Mouse (Mus musculus) lung, embryonic 16.5 days (tissue): ENCODE measurements around the gene Mical3. TPM values are rescaled to one million over a fixed set of nuclear protein-coding genes. Genes with fewer than 3 reads are reported as not detected.

Experiments used
- ATAC-seq: fragments of 200-750 bp; cut with Nextera tagmentation; 2 replicates; pipeline ENCODE4 v1.8.0; 2017; ENCODE audit warnings: low read depth, mild to moderate bottlenecking, moderate library complexity
- H3K27ac ChIP-seq: fragments of 300-500 bp; sonication (generic); 2 replicates; pipeline ENCODE4 v1.5.1; 2014; ENCODE audit warnings: mild to moderate bottlenecking, control low read depth, low read length
- H3K27me3 ChIP-seq: fragments of 300-500 bp; sonication (generic); 2 replicates; pipeline ENCODE4 v1.6.1; 2014; ENCODE audit warnings: low read depth, low read length, mixed read lengths; ENCODE audit not compliant: control insufficient read depth, insufficient read depth
- H3K36me3 ChIP-seq: fragments of 300-500 bp; sonication (generic); 2 replicates; pipeline ENCODE4 v1.6.1; 2014; ENCODE audit warnings: low read length; ENCODE audit not compliant: control insufficient read depth, insufficient read depth
- H3K4me1 ChIP-seq: fragments of 300-500 bp; sonication (generic); replicated peaks from 2 replicates; pipeline ENCODE4 v1.6.1; 2014; ENCODE audit warnings: low read length, mixed read lengths; ENCODE audit not compliant: control insufficient read depth, insufficient read depth
- H3K4me2 ChIP-seq: fragments of 300-500 bp; sonication (generic); 2 replicates; pipeline ENCODE4 v1.6.1; 2014; ENCODE audit warnings: low read depth, low read length, control low read depth
- H3K4me3 ChIP-seq: fragments of 300-500 bp; sonication (generic); 2 replicates; pipeline ENCODE4 v1.5.1; 2014; ENCODE audit warnings: mild to moderate bottlenecking, low read length, control low read depth
- H3K9ac ChIP-seq: fragments of 300-500 bp; sonication (generic); 2 replicates; pipeline ENCODE4 v1.6.1; 2014; ENCODE audit warnings: low read length, control low read depth
- H3K9me3 ChIP-seq: fragments of 300-500 bp; sonication (generic); 2 replicates; pipeline ENCODE4 v1.6.1; 2016; ENCODE audit warnings: low read length; ENCODE audit not compliant: control insufficient read depth
- WGBS: fragments of 180-500 bp; shearing (Covaris S2); extraction: QIAGEN DNeasy Blood & Tissue Kit; methylation state at CpG from one replicate; pipeline ENCODE4 v1.1.7; 2014; 5-methylcytosine and 5-hydroxymethylcytosine counted together
- polyA plus RNA-seq: library from polyadenylated mRNA; unstranded; fragments of >200 nt; fragmentation: Nextera tagmentation; extraction: Ambion mirVana; gene quantifications from 2 replicates; pipeline ENCODE4 v1.2.1, GENCODE M21; 2015

Gene Mical3
- polyA plus RNA-seq, 1 experiment from 2014 or later = 15.9 TPM

- no peaks in the 10 kb centered on the region for H3K9me3 ChIP-seq
- no peak overlapping the region for H3K27ac ChIP-seq
- H3K36me3 ChIP-seq = no peaks in the 10 kb centered on the region; the same call in 1 of the 2 replicates
- no peak overlapping the region for H3K4me3 ChIP-seq
- no peaks in the 10 kb centered on the region for H3K27me3 ChIP-seq
- no peak overlapping the region for H3K4me2 ChIP-seq
- ATAC-seq = no peak
- H3K9ac ChIP-seq = no peak overlapping the region
- 82% methylated on average over 3 of the region's 3 CpGs for whole genome bisulfite sequencing
- no peaks in the 10 kb centered on the region for H3K4me1 ChIP-seq
Measured at GRCm38 (mm10) chr6:120939783-120940182, 191.0 kb downstream of the Mical3 start.

GRCm38 (mm10) chr6:120938763-120939450 is 191.9 kb downstream of the Mical3 start:
- H3K36me3 ChIP-seq = no peaks in the 10 kb centered on the region; the same call in 1 of the 2 replicates
- no peak overlapping the region for H3K9ac ChIP-seq
- no peak overlapping the region for H3K4me2 ChIP-seq
- H3K27me3 ChIP-seq = no peaks in the 10 kb centered on the region
- no peaks in the 10 kb centered on the region for H3K9me3 ChIP-seq
- WGBS = 84% methylated on average over 12 of the region's 12 CpGs
- no peak overlapping the region for H3K27ac ChIP-seq
- no peaks in the 10 kb centered on the region for H3K4me1 ChIP-seq
- no peak for ATAC-seq
- H3K4me3 ChIP-seq = no peak overlapping the region

- 79% methylated on average over 11 of the region's 11 CpGs for WGBS
- no peak overlapping the region for H3K4me3 ChIP-seq
- no peaks in the 10 kb centered on the region for H3K9me3 ChIP-seq
- no peaks in the 10 kb centered on the region for H3K27me3 ChIP-seq
- no peak overlapping the region for H3K4me2 ChIP-seq
- H3K9ac ChIP-seq = no peak overlapping the region
- no peak for ATAC-seq
- H3K36me3 ChIP-seq = peaks cover 4% of the 10 kb centered on the region; the same call in 1 of the 2 replicates
- no peaks in the 10 kb centered on the region for H3K4me1 ChIP-seq
- H3K27ac ChIP-seq = no peak overlapping the region
Measured at GRCm38 (mm10) chr6:120937999-120938608, 192.7 kb downstream of the Mical3 start.

- 79% methylated on average over 16 of the region's 16 CpGs for WGBS
- no peak overlapping the region for H3K27ac ChIP-seq
Measured at GRCm38 (mm10) chr6:120937104-120937617, 193.6 kb downstream of the Mical3 start.

GRCm38 (mm10) chr6:120934176-120934575 is 196.6 kb downstream of the Mical3 start:
- WGBS = 67% methylated on average over 4 of the region's 4 CpGs
- H3K4me3 ChIP-seq = no peak overlapping the region
- H3K27ac ChIP-seq = no peak overlapping the region
- ATAC-seq = no peak
- H3K9me3 ChIP-seq = no peaks in the 10 kb centered on the region
- no peak overlapping the region for H3K9ac ChIP-seq
- no peaks in the 10 kb centered on the region for H3K4me1 ChIP-seq
- H3K36me3 ChIP-seq = peaks cover 8% of the 10 kb centered on the region
- H3K4me2 ChIP-seq = no peak overlapping the region
- no peaks in the 10 kb centered on the region for H3K27me3 ChIP-seq

More at GRCm38 (mm10) chr6:120937104-120937617, 193.6 kb downstream of the Mical3 start:
- Histone ChIP-seq H3K4me3 (no peak overlapping the region), H3K27me3 (no peaks in the 10 kb centered on the region), H3K9ac (no peak overlapping the region), H3K36me3 (peaks cover 8% of the 10 kb centered on the region), H3K4me1 (no peaks in the 10 kb centered on the region), H3K4me2 (no peak overlapping the region), H3K9me3 (no peaks in the 10 kb centered on the region)
- no peak for ATAC-seq

- 82% methylated on average over 7 of the region's 7 CpGs for WGBS
- Histone ChIP-seq H3K36me3 (peaks cover 8% of the 10 kb centered on the region), H3K4me3 (no peak overlapping the region), H3K9me3 (no peaks in the 10 kb centered on the region), H3K27me3 (no peaks in the 10 kb centered on the region), H3K27ac (no peak overlapping the region), H3K4me1 (no peaks in the 10 kb centered on the region), H3K9ac (no peak overlapping the region), H3K4me2 (no peak overlapping the region)
- ATAC-seq = no peak
Measured at GRCm38 (mm10) chr6:120933670-120934069, 197.1 kb downstream of the Mical3 start.

- no peak for ATAC-seq
- Histone ChIP-seq H3K36me3 (peaks cover 8% of the 10 kb centered on the region), H3K27ac (no peak overlapping the region), H3K9ac (no peak overlapping the region), H3K27me3 (no peaks in the 10 kb centered on the region), H3K4me2 (no peak overlapping the region), H3K4me1 (no peaks in the 10 kb centered on the region), H3K4me3 (no peak overlapping the region), H3K9me3 (no peaks in the 10 kb centered on the region)
- WGBS = 78% methylated on average over 12 of the region's 12 CpGs
Measured at GRCm38 (mm10) chr6:120932597-120932996, 198.2 kb downstream of the Mical3 start.

GRCm38 (mm10) chr6:120930450-120931306 is 200.1 kb downstream of the Mical3 start:
- Histone ChIP-seq H3K9ac (no peak overlapping the region), H3K9me3 (no peaks in the 10 kb centered on the region), H3K27me3 (no peaks in the 10 kb centered on the region), H3K4me1 (no peaks in the 10 kb centered on the region), H3K4me3 (no peak overlapping the region), H3K4me2 (no peak overlapping the region), H3K27ac (no peak overlapping the region), H3K36me3 (peaks cover 8% of the 10 kb centered on the region)
- no peak; the same call in 1 of the 2 replicates for ATAC-seq
- 70% methylated on average over 6 of the region's 6 CpGs for WGBS

GRCm38 (mm10) chr6:120929421-120929820 is 201.4 kb downstream of the Mical3 start:
- no peak overlapping the region for H3K9ac ChIP-seq
- no peak for ATAC-seq
- no peak overlapping the region for H3K4me3 ChIP-seq
- peaks cover 8% of the 10 kb centered on the region for H3K36me3 ChIP-seq
- H3K27ac ChIP-seq = no peak overlapping the region
- no peaks in the 10 kb centered on the region for H3K4me1 ChIP-seq
- no peaks in the 10 kb centered on the region for H3K9me3 ChIP-seq
- 38% methylated on average over 1 of the region's 1 CpGs for WGBS
- H3K27me3 ChIP-seq = no peaks in the 10 kb centered on the region
- no peak overlapping the region for H3K4me2 ChIP-seq
